Mouse (Mus musculus) regulatory T cell (primary cell): ENCODE data around the gene Htr3b.

Source experiments
- in situ Hi-C: fragments of 300-600 bp; cut with MboI, MseI; formaldehyde crosslinking; loops from one replicate; pipeline ENCODE4 v1.15.1; 2025; ENCODE audit warnings: high pct_unique_total_duplicates

The Htr3b gene

GRCm38 (mm10) chr9:48929436-48929835, 35.4 kb downstream of the Htr3b start:
- in situ Hi-C loops, result no loop called here

- in situ Hi-C loops, result no loop called here
Observed at GRCm38 (mm10) chr9:48928781-48929180, 36.0 kb downstream of the Htr3b start.

- in situ Hi-C loops, result no loop called here
Observed at GRCm38 (mm10) chr9:48916011-48916788, 48.6 kb downstream of the Htr3b start.

DNA sequence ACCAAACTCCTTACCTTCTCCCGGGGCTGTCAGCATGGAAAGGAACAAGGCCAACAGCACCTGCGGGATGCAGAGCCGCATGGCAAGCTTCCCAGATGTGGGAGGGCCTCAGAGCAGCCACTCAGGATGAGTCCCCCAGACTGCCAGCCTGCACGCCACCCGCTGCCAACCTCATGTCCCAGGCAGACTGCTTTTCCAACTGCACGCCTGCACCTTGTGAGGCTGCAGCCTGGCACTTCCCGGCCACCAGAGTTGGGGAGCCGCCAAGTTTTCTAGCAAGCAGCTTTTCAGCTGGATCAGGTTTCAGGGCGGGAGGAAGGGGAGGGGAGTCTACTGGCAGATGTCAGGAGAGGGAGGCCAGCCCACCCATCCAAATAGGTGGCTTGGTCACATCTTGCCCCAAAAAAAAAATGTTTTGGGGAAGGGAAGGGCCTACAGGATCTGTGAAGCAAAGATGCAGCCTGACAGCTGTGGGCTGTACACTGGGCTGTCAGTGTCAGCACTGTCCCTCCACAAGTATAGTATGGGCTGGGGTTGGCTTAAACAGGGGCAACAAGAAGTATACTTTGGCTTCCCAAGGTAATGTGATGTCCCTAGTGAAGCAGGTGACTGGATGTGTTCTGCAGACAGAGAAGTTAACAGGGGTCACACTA, 53.8 kb downstream of the Htr3b start, which contains the start of gene Htr3a:
Gene Htr3a (minus strand): TSS at position 215 of the 653 bp plus-strand sequence.
- in situ Hi-C loops, result no loop called here

DNA sequence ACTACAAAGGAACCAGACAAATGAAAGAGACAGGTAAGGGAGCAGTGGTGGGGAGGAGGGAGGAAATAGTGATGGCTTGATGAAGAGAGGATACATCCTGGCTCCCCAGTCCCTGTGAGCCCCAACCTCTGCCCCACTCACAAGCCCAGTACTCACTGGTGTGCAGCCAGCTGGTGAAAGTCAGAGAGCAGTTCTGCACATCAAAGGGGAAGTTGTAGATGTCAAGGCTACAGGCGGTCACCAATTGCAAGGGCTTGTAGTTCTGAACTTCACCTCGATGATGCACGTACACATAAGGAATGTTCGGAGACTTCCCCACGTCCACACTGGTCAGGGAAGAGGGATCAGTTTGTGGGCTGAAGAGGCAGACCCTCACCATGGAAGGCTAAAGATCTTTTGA, 60.4 kb downstream of the Htr3b start:
- in situ Hi-C loops, result no loop called here

DNA sequence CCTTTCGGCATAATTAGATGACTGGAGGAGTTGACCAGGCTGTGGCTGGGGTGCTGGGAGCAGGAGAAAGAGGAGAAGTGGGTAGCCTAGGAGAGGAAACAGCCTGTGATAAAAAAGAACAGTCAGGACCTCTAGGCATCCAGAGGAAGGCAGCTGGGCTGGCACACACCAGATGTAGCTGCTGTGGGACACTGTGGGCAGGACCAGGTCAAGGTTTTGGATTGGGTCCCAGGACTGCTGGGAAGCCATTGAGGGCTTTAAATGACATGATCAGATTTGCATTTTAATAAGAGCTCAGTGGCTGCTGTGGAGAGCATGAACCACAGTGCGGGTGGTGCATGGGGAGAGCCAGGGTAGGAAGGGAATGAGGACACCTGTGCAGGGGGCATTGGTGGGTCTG, 61.0 kb downstream of the Htr3b start:
- in situ Hi-C loops, result no loop called here

- in situ Hi-C loops, result no loop called here
Observed at GRCm38 (mm10) chr9:48898551-48898950, 66.2 kb downstream of the Htr3b start.

GRCm38 (mm10) chr9:48895819-48896536, 68.8 kb downstream of the Htr3b start:
- in situ Hi-C loops, result no loop called here

DNA sequence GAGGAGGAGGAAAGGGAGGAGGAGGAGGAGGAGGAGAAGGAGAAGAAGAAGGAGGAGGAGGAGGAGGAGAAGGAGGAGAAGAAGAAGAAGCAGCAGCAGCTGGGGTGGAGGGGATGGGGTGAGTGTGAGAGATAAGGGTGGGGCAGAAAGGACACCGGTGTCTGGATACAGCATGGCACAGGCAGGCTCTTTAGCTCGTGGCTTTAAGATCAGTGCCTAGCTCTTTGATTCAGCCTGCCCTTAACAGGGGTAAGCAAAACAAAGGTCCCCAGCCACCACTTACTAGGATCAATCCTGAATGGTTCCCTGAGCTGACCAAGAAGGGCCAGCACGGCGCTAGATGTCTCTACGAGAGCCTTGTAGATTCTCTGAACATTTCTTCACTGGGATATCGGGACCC, 70.0 kb downstream of the Htr3b start:
- in situ Hi-C loops, result loop anchor here (5.0 kb wide), 1 partner anchor 247 kb away; no protein-coding TSS in a partner anchor

GRCm38 (mm10) chr9:48893986-48894385, 70.8 kb downstream of the Htr3b start:
- in situ Hi-C loops, result loop anchor here (5.0 kb wide), 1 partner anchor 247 kb away; no protein-coding TSS in a partner anchor

- in situ Hi-C loops, result no loop called here
Observed at GRCm38 (mm10) chr9:48889093-48889492, 75.7 kb downstream of the Htr3b start.
